Mouse (Mus musculus) adrenal gland, adult 10 weeks (tissue): Measurements from ENCODE around the gene Sfrp4. TPM values are rescaled to one million over a fixed set of nuclear protein-coding genes. Genes with fewer than 3 reads are reported as not detected.

ENCODE experiments used
- polyA plus RNA-seq: library from polyadenylated mRNA; stranded (reverse); fragments of 350-450 nt; fragmentation: Illumina TruSeq; extraction: RNeasy Lipid Tissue Mini Kit (QIAGEN cat#74804); gene quantifications from one replicate; pipeline ENCODE4 v1.2.3, GENCODE M21; 2014; ENCODE audit warnings: low read depth, low replicate concordance

Gene Sfrp4
- 4.7 TPM for polyA plus RNA-seq

DNA sequence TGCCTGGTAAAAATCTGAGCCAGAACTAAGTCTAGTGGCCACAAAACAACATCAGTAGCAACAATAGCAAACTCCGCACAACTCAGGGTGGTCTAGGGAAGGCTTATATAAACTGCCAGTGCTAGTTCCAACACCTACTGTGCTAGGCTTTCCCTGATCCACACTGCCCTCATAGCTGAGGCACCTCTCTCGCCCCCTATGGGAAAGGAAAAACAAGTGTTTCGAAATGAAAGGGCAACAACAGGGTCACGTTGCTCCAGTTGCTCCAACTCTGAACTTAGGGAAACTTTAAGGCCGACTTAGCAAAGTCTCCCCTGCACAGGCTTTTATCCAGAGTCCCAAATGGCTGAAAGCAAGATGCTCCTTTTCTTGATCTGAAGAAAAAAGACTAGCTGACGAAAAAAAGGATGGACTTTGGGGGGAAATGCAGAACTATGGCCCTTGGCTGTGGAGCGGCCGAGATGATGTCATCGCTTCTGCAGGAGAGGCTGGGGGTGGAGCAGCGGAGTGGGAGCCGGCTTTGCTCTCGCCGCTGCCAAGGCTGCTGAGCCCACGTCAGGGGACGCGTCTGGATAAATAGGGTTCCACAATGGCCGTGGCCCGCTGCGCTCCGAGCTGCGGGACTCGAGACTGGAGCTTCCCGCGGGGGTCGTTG lies at the start of gene Sfrp4:
Sfrp4 (plus strand) TSS at position 532 of the 655 bp plus-strand sequence.

DNA sequence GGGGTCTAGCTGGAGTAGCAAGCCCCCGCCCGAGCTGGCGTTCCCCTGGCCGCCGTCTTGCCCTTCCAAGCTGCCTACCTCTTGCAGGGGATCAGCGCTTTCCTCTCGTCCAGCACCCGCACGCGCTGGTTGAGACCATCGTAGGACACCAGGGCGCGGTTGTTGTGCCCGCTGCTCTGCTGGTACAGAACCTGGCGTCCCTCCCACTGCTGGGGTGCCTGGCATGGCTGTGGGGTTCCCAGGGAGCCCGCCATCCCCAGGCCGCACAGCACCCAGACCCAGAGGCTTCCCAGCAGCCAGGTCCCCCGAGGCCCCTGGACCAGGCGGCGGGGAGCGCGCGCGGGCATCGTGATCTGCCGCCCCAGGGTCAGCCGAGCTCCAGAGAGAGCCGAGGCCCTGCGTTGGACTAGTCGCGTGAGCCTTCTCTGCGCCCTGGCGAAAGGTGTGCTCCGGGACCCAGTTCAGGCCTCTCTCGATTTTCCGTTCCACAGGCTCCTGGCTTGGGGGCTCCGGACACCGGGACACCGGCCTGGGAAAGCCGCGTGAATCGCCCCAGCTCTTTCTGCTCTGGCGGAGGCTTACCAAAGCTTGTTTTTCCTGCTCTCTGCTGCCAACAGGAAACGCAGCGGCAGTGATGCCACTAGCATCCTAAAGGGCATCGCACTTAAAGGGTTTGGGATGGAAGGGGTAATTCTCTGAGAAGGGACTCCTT lies 3.5 kb upstream of the Sfrp4 start, which contains the start of gene Epdr1:
Epdr1 (minus strand) TSS at position 712 of the 712 bp plus-strand sequence.

Other genes starting within 250 kb of the Sfrp4 start
- 30.7 TPM for gene Stard3nl, start 227.3 kb upstream of the Sfrp4 start, polyA plus RNA-seq
- gene Epdr1, start 3.2 kb upstream of the Sfrp4 start, polyA plus RNA-seq: 32.6 TPM
- not detected for gene Nme8, start 74.7 kb downstream of the Sfrp4 start, polyA plus RNA-seq
- gene Gpr141, start 201.2 kb downstream of the Sfrp4 start, polyA plus RNA-seq: 3.3 TPM